Mouse (Mus musculus) midbrain, postnatal 0 days (tissue): ENCODE data around the gene Palm. TPM values are rescaled to one million over a fixed set of nuclear protein-coding genes. Genes with fewer than 3 reads are reported as not detected.

ENCODE experiments used
- ATAC-seq: fragments of 200-750 bp; cut with Nextera tagmentation; 2 replicates; pipeline ENCODE4 v1.8.0; 2017; ENCODE audit warnings: moderate number of reproducible peaks, mild to moderate bottlenecking, moderate TSS enrichment, moderate library complexity; ENCODE audit not compliant: low FRiP score
- DNase-seq: peaks from one replicate; pipeline ENCODE4 v3.0.0-alpha.2; 2015; ENCODE audit warnings: low spot score
- H3K27ac ChIP-seq: fragments of 300-500 bp; sonication (generic); 2 replicates; pipeline ENCODE4 v1.5.1; 2014; ENCODE audit warnings: low read depth, mild to moderate bottlenecking, low read length, mixed read lengths
- H3K27me3 ChIP-seq: fragments of 300-500 bp; sonication (generic); 2 replicates; pipeline ENCODE4 v1.6.1; 2014; ENCODE audit warnings: low read length, control low read depth, mixed read lengths; ENCODE audit not compliant: insufficient read depth
- H3K36me3 ChIP-seq: fragments of 300-500 bp; sonication (generic); 2 replicates; pipeline ENCODE4 v1.6.1; 2014; ENCODE audit warnings: low read length, control low read depth, mixed read lengths; ENCODE audit not compliant: insufficient read depth
- H3K4me1 ChIP-seq: fragments of 300-500 bp; sonication (generic); 2 replicates; pipeline ENCODE4 v1.6.1; 2014; ENCODE audit warnings: mild to moderate bottlenecking, control low read depth, antibody characterized with exemption, low read length, mixed read lengths; ENCODE audit not compliant: insufficient read depth
- H3K4me2 ChIP-seq: fragments of 300-500 bp; sonication (generic); 2 replicates; pipeline ENCODE4 v1.6.1; 2014; ENCODE audit warnings: low read depth, mild to moderate bottlenecking, low read length, mixed read lengths; ENCODE audit not compliant: poor library complexity, severe bottlenecking
- H3K4me3 ChIP-seq: fragments of 300-500 bp; sonication (generic); 2 replicates; pipeline ENCODE4 v1.5.1; 2014; ENCODE audit warnings: low read depth, mild to moderate bottlenecking, low read length, moderate library complexity
- H3K9ac ChIP-seq: fragments of 300-500 bp; sonication (generic); replicated peaks from 2 replicates; pipeline ENCODE4 v1.6.1; 2014; ENCODE audit warnings: mild to moderate bottlenecking, low read length, moderate library complexity, mixed read lengths; ENCODE audit not compliant: poor library complexity, severe bottlenecking
- H3K9me3 ChIP-seq: fragments of 300-500 bp; sonication (generic); 2 replicates; pipeline ENCODE4 v1.6.1; 2016; ENCODE audit warnings: low read length, control low read depth
- CTCF ChIP-seq: IDR thresholded peaks from 2 replicates; pipeline ENCODE4 v1.5.1; 2016; ENCODE audit warnings: antibody characterized with exemption, mild to moderate bottlenecking
- WGBS: fragments of 180-500 bp; shearing (Covaris S2); extraction: QIAGEN DNeasy Blood & Tissue Kit; methylation state at CpG from one replicate; pipeline ENCODE4 v1.1.7; 2014; 5-methylcytosine and 5-hydroxymethylcytosine counted together
- polyA plus RNA-seq: library from polyadenylated mRNA; unstranded; fragments of >200 nt; fragmentation: Nextera tagmentation; extraction: Ambion mirVana; gene quantifications from 2 replicates; pipeline ENCODE4 v1.2.1, GENCODE M21; 2015
- total RNA-seq: library from RNA; depleted of rRNA; stranded (reverse); fragments of >200 nt; gene quantifications from 2 replicates; pipeline ENCODE4 v1.2.3, GENCODE M21; 2014

Gene Palm
- total and polyA plus RNA-seq, 2 experiments from 2014 or later: 165 to 302 TPM

GRCm38 (mm10) chr10:79802331-79802971, 9.1 kb downstream of the Palm start:
- 30% methylated on average over 11 of the region's 11 CpGs for WGBS
- Histone ChIP-seq H3K4me2 (0 out of 2 replicates have a peak overlapping the region, but pooled peaks have one; percentile 1), H3K4me3 (no peak overlapping the region), H3K27ac (peak overlapping the region; percentile 75), H3K9ac (0 out of 2 replicates have a peak overlapping the region, but pooled peaks have one; percentile 37), H3K4me1 (peaks cover 21% of the 10 kb centered on the region), H3K36me3 (peaks cover 3% of the 10 kb centered on the region; the same call in 1 of the 2 replicates), H3K9me3 (no peaks in the 10 kb centered on the region), H3K27me3 (no peaks in the 10 kb centered on the region)
- no peak for TF ChIP-seq CTCF
- no peak for ATAC-seq
- DNase-seq: no peak

GRCm38 (mm10) chr10:79803716-79804323, 10.4 kb downstream of the Palm start:
- H3K27ac ChIP-seq: peak overlapping the region; percentile 75
- H3K36me3 ChIP-seq: peaks cover 13% of the 10 kb centered on the region
- H3K4me1 ChIP-seq: peaks cover 19% of the 10 kb centered on the region
- TF ChIP-seq CTCF: no peak
- 5% methylated on average over 29 of the region's 29 CpGs for WGBS
- H3K9ac ChIP-seq: peak overlapping the region; percentile 37
- peak overlapping the region; percentile 44 for H3K4me2 ChIP-seq
- DNase-seq (peak; percentile 88), ATAC-seq (peak; percentile 88)
- no peaks in the 10 kb centered on the region for H3K9me3 ChIP-seq
- H3K4me3 ChIP-seq: peak overlapping the region; percentile 12; the same call in 1 of the 2 replicates
- H3K27me3 ChIP-seq: no peaks in the 10 kb centered on the region

- H3K9me3 ChIP-seq: no peaks in the 10 kb centered on the region
- H3K9ac ChIP-seq: 0 out of 2 replicates have a peak overlapping the region, but pooled peaks have one; percentile 9
- TF ChIP-seq CTCF: no peak
- ATAC-seq: no peak
- H3K27me3 ChIP-seq: no peaks in the 10 kb centered on the region
- WGBS: 78% methylated on average over 11 of the region's 11 CpGs
- no peak overlapping the region for H3K4me3 ChIP-seq
- no peak overlapping the region for H3K4me2 ChIP-seq
- peaks cover 19% of the 10 kb centered on the region for H3K4me1 ChIP-seq
- no peak for DNase-seq
- H3K36me3 ChIP-seq: peaks cover 20% of the 10 kb centered on the region
- no peak overlapping the region; the same call in 1 of the 2 replicates for H3K27ac ChIP-seq
Measured at GRCm38 (mm10) chr10:79805636-79806035, 12.3 kb downstream of the Palm start.

GRCm38 (mm10) chr10:79806331-79806730, 13.0 kb downstream of the Palm start:
- Histone ChIP-seq H3K4me3 (no peak overlapping the region), H3K27me3 (no peaks in the 10 kb centered on the region), H3K36me3 (peaks cover 23% of the 10 kb centered on the region), H3K27ac (no peak overlapping the region), H3K4me2 (no peak overlapping the region), H3K9me3 (no peaks in the 10 kb centered on the region), H3K4me1 (peaks cover 19% of the 10 kb centered on the region), H3K9ac (no peak overlapping the region)
- no peak for TF ChIP-seq CTCF
- DNase-seq (no peak), ATAC-seq (no peak)
- WGBS: 87% methylated on average over 9 of the region's 9 CpGs

GRCm38 (mm10) chr10:79806972-79807371, 13.6 kb downstream of the Palm start:
- Histone ChIP-seq H3K9ac (no peak overlapping the region), H3K4me1 (peaks cover 17% of the 10 kb centered on the region), H3K27ac (no peak overlapping the region), H3K27me3 (no peaks in the 10 kb centered on the region), H3K4me2 (no peak overlapping the region), H3K4me3 (no peak overlapping the region), H3K36me3 (peaks cover 26% of the 10 kb centered on the region), H3K9me3 (no peaks in the 10 kb centered on the region)
- DNase-seq (no peak), ATAC-seq (no peak)
- WGBS: 84% methylated on average over 10 of the region's 10 CpGs
- no peak for TF ChIP-seq CTCF

- no peak overlapping the region for H3K4me3 ChIP-seq
Measured at GRCm38 (mm10) chr10:79807826-79808225, 14.5 kb downstream of the Palm start.

More at GRCm38 (mm10) chr10:79807826-79808225, 14.5 kb downstream of the Palm start:
- peaks cover 32% of the 10 kb centered on the region for H3K36me3 ChIP-seq
- 44% methylated on average over 11 of the region's 11 CpGs for WGBS
- peak; percentile 51 for DNase-seq
- H3K4me2 ChIP-seq: no peak overlapping the region
- no peaks in the 10 kb centered on the region for H3K9me3 ChIP-seq
- peak overlapping the region; percentile 32; the same call in 1 of the 2 replicates for H3K27ac ChIP-seq
- no peak overlapping the region for H3K9ac ChIP-seq
- no peaks in the 10 kb centered on the region for H3K27me3 ChIP-seq
- ATAC-seq: no peak
- no peak for TF ChIP-seq CTCF
- peaks cover 9% of the 10 kb centered on the region for H3K4me1 ChIP-seq
